Mouse (Mus musculus) lung, embryonic 14.5 days (tissue): ENCODE measurements around the gene P2ry13. TPM values are rescaled to one million over a fixed set of nuclear protein-coding genes. Genes with fewer than 3 reads are reported as not detected.

Experiments
- ATAC-seq: fragments of 200-750 bp; cut with Nextera tagmentation; 2 replicates; pipeline ENCODE4 v1.8.0; 2017; ENCODE audit warnings: mild to moderate bottlenecking, moderate TSS enrichment, moderate library complexity; ENCODE audit not compliant: insufficient read depth
- DNase-seq: peaks from one replicate; pipeline ENCODE4 v3.0.0-alpha.2; 2015
- H3K27ac ChIP-seq: fragments of 300-500 bp; sonication (generic); 2 replicates; pipeline ENCODE4 v1.5.1; 2014; ENCODE audit warnings: low read depth, mild to moderate bottlenecking, moderate library complexity
- H3K27me3 ChIP-seq: fragments of 300-500 bp; sonication (generic); 2 replicates; pipeline ENCODE4 v1.6.1; 2014; ENCODE audit warnings: low read length, control low read depth; ENCODE audit not compliant: insufficient read depth
- H3K36me3 ChIP-seq: fragments of 300-500 bp; sonication (generic); 2 replicates; pipeline ENCODE4 v1.6.1; 2014; ENCODE audit warnings: control low read depth; ENCODE audit not compliant: insufficient read depth
- H3K4me1 ChIP-seq: fragments of 300-500 bp; sonication (generic); 2 replicates; pipeline ENCODE4 v1.6.1; 2014; ENCODE audit warnings: antibody characterized with exemption, control low read depth; ENCODE audit not compliant: insufficient read depth
- H3K4me2 ChIP-seq: fragments of 300-500 bp; sonication (generic); 2 replicates; pipeline ENCODE4 v1.6.1; 2014; ENCODE audit warnings: mild to moderate bottlenecking
- H3K4me3 ChIP-seq: fragments of 300-500 bp; sonication (generic); 2 replicates; pipeline ENCODE4 v1.5.1; 2014; ENCODE audit warnings: low read depth, low read length
- H3K9ac ChIP-seq: fragments of 300-500 bp; sonication (generic); 2 replicates; pipeline ENCODE4 v1.6.1; 2014
- H3K9me3 ChIP-seq: fragments of 300-500 bp; sonication (generic); 2 replicates; pipeline ENCODE4 v1.6.1; 2016; ENCODE audit warnings: low read depth, low read length, control low read depth
- CTCF ChIP-seq: IDR thresholded peaks from 2 replicates; pipeline ENCODE4 v1.5.1; 2016; ENCODE audit warnings: antibody characterized with exemption, low read depth
- WGBS: fragments of 180-500 bp; shearing (Covaris S2); extraction: QIAGEN DNeasy Blood & Tissue Kit; methylation state at CpG from one replicate; pipeline ENCODE4 v1.1.7; 2014; 5-methylcytosine and 5-hydroxymethylcytosine counted together
- polyA plus RNA-seq: library from polyadenylated mRNA; unstranded; fragments of >200 nt; fragmentation: Nextera tagmentation; extraction: Ambion mirVana; gene quantifications from 2 replicates; pipeline ENCODE4 v1.2.1, GENCODE M21; 2014

P2ry13 gene
- polyA plus RNA-seq, 1 experiment from 2014 or later: 1.3 TPM

DNA sequence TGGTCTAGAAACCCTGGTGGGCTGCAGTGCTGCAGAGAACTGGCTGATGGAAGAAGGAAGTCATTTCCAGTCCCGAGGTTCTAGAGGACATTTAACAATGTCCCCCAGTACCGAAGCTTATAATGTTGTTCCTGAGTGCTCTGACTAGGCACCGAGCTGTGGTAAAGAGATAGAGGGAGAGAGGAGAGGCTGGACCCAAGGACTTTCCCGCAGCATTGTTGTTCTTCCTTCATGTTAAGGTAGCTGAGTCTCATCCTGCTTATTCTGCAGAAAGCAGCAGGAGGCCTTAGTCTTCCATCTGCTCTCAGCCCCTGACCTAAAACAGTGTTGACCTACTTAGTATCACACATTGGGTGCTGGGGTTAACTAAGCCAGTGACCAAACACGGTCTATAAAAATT is 33.8 kb downstream of the P2ry13 start:
- DNase-seq (no peak), ATAC-seq (no peak)
- H3K27ac ChIP-seq: no peak overlapping the region
- no peak for TF ChIP-seq CTCF
- H3K27me3 ChIP-seq: no peaks in the 10 kb centered on the region
- no peaks in the 10 kb centered on the region for H3K9me3 ChIP-seq
- WGBS: 61% methylated on average over 5 of the region's 5 CpGs
- H3K4me1 ChIP-seq: no peaks in the 10 kb centered on the region
- no peak overlapping the region for H3K4me2 ChIP-seq
- H3K9ac ChIP-seq: no peak overlapping the region
- no peaks in the 10 kb centered on the region for H3K36me3 ChIP-seq
- H3K4me3 ChIP-seq: no peak overlapping the region

- Histone ChIP-seq H3K4me2 (no peak overlapping the region), H3K27ac (no peak overlapping the region), H3K36me3 (no peaks in the 10 kb centered on the region), H3K4me3 (no peak overlapping the region), H3K9me3 (no peaks in the 10 kb centered on the region), H3K27me3 (no peaks in the 10 kb centered on the region), H3K9ac (no peak overlapping the region), H3K4me1 (no peaks in the 10 kb centered on the region)
- peak; percentile 89 for ATAC-seq
- 14% methylated on average over 5 of the region's 5 CpGs for WGBS
- peak; percentile 91 for DNase-seq
- TF ChIP-seq CTCF: peak; percentile 94
Measured at GRCm38 (mm10) chr3:59175234-59175633, 35.4 kb downstream of the P2ry13 start.

GRCm38 (mm10) chr3:59174426-59175154 is 36.1 kb downstream of the P2ry13 start:
- TF ChIP-seq CTCF: no peak
- Histone ChIP-seq H3K27me3 (no peaks in the 10 kb centered on the region), H3K36me3 (no peaks in the 10 kb centered on the region), H3K27ac (no peak overlapping the region), H3K9ac (no peak overlapping the region), H3K4me1 (0 out of 2 replicates have a peak, but pooled peaks cover 2% of the 10 kb centered on the region), H3K4me3 (no peak overlapping the region), H3K9me3 (no peaks in the 10 kb centered on the region), H3K4me2 (no peak overlapping the region)
- peak; percentile 47; the same call in 1 of the 2 replicates for ATAC-seq
- WGBS: 51% methylated on average over 6 of the region's 6 CpGs
- DNase-seq: no peak

DNA sequence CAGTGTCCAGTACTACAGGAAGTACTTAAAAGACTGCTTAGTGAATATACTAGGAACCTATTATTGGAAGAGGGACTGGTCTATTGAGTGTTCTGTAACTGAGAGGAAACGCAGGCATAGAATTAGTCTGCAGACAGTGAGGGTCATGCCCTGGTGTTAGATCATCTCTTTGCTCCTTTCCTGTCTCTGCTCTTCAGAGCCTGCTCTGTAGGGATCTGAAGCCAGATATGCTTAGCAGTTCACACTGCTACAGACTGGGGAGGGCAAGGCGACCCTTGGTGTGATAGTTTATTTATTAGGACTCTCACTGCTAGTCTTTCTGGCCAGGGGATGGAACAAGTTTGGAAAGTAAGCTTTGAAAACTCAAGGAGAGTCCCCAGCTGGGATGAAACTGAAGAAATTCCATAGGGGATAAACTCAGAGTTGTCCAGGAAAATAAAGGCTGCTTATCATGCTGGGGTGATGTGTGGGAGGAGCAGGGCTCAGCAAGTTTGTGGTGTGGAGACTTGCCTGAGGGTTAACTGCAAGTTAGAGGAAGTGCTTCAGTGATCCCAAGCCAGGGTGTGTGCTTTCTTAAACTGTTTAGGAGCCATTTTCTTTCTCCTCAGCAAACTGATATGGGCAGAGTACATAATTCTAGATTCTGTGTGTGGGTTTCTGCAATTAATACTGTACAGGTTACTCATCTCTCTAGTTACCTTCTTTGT is 40.6 kb downstream of the P2ry13 start:
- H3K4me3 ChIP-seq: no peak overlapping the region
- no peaks in the 10 kb centered on the region for H3K36me3 ChIP-seq
- TF ChIP-seq CTCF: no peak
- H3K9me3 ChIP-seq: no peaks in the 10 kb centered on the region
- DNase-seq (peak; percentile 39), ATAC-seq (peak; percentile 19; the same call in 1 of the 2 replicates)
- H3K27ac ChIP-seq: peak overlapping the region; percentile 63; the same call in 1 of the 2 replicates
- no peaks in the 10 kb centered on the region for H3K27me3 ChIP-seq
- H3K9ac ChIP-seq: no peak overlapping the region
- no peak overlapping the region for H3K4me2 ChIP-seq
- WGBS: 27% methylated on average over 2 of the region's 2 CpGs
- H3K4me1 ChIP-seq: peaks cover 6% of the 10 kb centered on the region; the same call in 1 of the 2 replicates

GRCm38 (mm10) chr3:59169215-59169614 is 41.5 kb downstream of the P2ry13 start:
- Histone ChIP-seq H3K9ac (no peak overlapping the region), H3K9me3 (no peaks in the 10 kb centered on the region), H3K4me1 (peaks cover 6% of the 10 kb centered on the region; the same call in 1 of the 2 replicates), H3K4me2 (no peak overlapping the region), H3K27ac (no peak overlapping the region), H3K27me3 (no peaks in the 10 kb centered on the region), H3K36me3 (no peaks in the 10 kb centered on the region), H3K4me3 (no peak overlapping the region)
- TF ChIP-seq CTCF: peak; percentile 26
- ATAC-seq: no peak
- 64% methylated on average over 4 of the region's 4 CpGs for WGBS
- no peak for DNase-seq

DNA sequence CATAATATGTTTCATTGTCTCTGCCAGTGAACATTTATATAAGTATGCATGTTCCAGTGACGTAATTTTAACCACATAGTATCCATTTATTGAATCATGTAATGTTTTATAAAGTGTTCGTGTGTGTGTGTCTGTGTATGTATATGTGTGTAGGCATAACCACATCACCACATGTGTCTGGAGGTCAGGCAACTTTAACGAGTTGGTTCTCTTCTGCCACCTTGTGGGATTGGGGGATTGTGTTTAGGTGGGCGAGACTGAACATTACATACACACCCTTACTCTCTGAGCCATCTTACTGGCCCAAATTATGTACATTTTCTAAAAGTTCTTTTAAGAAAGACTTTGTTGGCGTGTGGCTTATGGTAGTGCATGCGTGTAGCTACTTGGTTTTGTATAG is 42.2 kb downstream of the P2ry13 start:
- Histone ChIP-seq H3K27me3 (no peaks in the 10 kb centered on the region), H3K4me3 (no peak overlapping the region), H3K36me3 (no peaks in the 10 kb centered on the region), H3K4me2 (no peak overlapping the region), H3K9me3 (no peaks in the 10 kb centered on the region), H3K9ac (no peak overlapping the region), H3K4me1 (peaks cover 6% of the 10 kb centered on the region; the same call in 1 of the 2 replicates), H3K27ac (peak overlapping the region; percentile 88; the same call in 1 of the 2 replicates)
- ATAC-seq (no peak), DNase-seq (no peak)
- TF ChIP-seq CTCF: 0 out of 2 replicates have a peak, but pooled peaks have one; percentile 10
- 84% methylated on average over 6 of the region's 6 CpGs for WGBS
